ENCODE assay signal across 8 mouse cellular contexts in genomic region chr2:168016951-168017391, GRCm38 (mm10). TPM values are rescaled to one million over a fixed set of nuclear protein-coding genes. Genes with fewer than 3 reads are reported as not detected.
DNase-seq lines count a peak whose midpoint lies in the region; ATAC-seq and TF ChIP-seq lines count a peak whose summit lies in the region.

No protein-coding gene starts in this region.

- H3K9me3 ChIP-seq in liver, embryonic 12.5 days (replicated peaks) = no peaks in the 10 kb centered on the region
- H3K9me3 ChIP-seq in intestine, embryonic 14.5 days (ENCODE audit: control insufficient read depth, low read length) = no peaks in the 10 kb centered on the region
- H3K9me3 ChIP-seq in neural tube, embryonic 11.5 days (ENCODE audit: control insufficient read depth, low read length) = no peaks in the 10 kb centered on the region

- no peak overlapping the region for H3K9ac ChIP-seq in liver, embryonic 12.5 days
- H3K9ac ChIP-seq in intestine, embryonic 14.5 days (ENCODE audit: low read length) = no peak overlapping the region
- no peak overlapping the region for H3K9ac ChIP-seq in neural tube, embryonic 11.5 days (ENCODE audit: low read length)

- no peak for ATAC-seq in liver, embryonic 12.5 days
- peak; percentile 57; the same call in 1 of the 2 replicates for ATAC-seq in erythroblast, adult 5-6 weeks (replicated peaks; ENCODE audit: low FRiP score, poor library complexity, severe bottlenecking)
- no peak for ATAC-seq in intestine, embryonic 14.5 days (replicated peaks; ENCODE audit: low FRiP score, low TSS enrichment, low read depth)
- ATAC-seq in neural tube, embryonic 11.5 days (ENCODE audit: insufficient read depth, low FRiP score, low TSS enrichment) = no peak

- no peak overlapping the region for H3K27ac ChIP-seq in liver, embryonic 12.5 days
- H3K27ac ChIP-seq in bone marrow, adult 2 months (ENCODE audit: control insufficient read depth, insufficient read depth, low read depth, low read length, poor library complexity) = no peak overlapping the region
- H3K27ac ChIP-seq in intestine, embryonic 14.5 days (ENCODE audit: low read depth) = peak overlapping the region; percentile 71; the same call in 1 of the 2 replicates
- no peak overlapping the region for H3K27ac ChIP-seq in neural tube, embryonic 11.5 days (ENCODE audit: low read depth, low read length)
- H3K27ac ChIP-seq in thymus, adult 2 months (ENCODE audit: control insufficient read depth, insufficient read depth, low read length) = no peak overlapping the region

- intact Hi-C loops in left cerebral cortex, postnatal 4 days (cut with DNase I) = no loop called here

- no peak for TF ChIP-seq POLR2A in bone marrow, adult 2 months (IDR thresholded peaks at IDR 0.05; ENCODE audit: borderline replicate concordance, control insufficient read depth, low read depth, low read length)
- TF ChIP-seq POLR2A in thymus, adult 2 months (IDR thresholded peaks at IDR 0.05; ENCODE audit: control insufficient read depth, extremely low read depth, insufficient read depth, low read length, poor library complexity) = no peak

- no peaks in the 10 kb centered on the region for H3K27me3 ChIP-seq in liver, embryonic 12.5 days (replicated peaks)
- no peaks in the 10 kb centered on the region for H3K27me3 ChIP-seq in intestine, embryonic 14.5 days (replicated peaks; ENCODE audit: control insufficient read depth, insufficient read depth, low read length)
- no peaks in the 10 kb centered on the region for H3K27me3 ChIP-seq in neural tube, embryonic 11.5 days (ENCODE audit: control insufficient read depth, insufficient read depth, low read length)
- H3K27me3 ChIP-seq in thymus, adult 2 months (ENCODE audit: control insufficient read depth, insufficient read depth, low read length) = no peaks in the 10 kb centered on the region

- H3K4me3 ChIP-seq in liver, embryonic 12.5 days = no peak overlapping the region
- no peak overlapping the region for H3K4me3 ChIP-seq in bone marrow, adult 2 months (replicated peaks; ENCODE audit: control insufficient read depth, low read depth, low read length)
- H3K4me3 ChIP-seq in intestine, embryonic 14.5 days (ENCODE audit: low read depth, low read length) = no peak overlapping the region
- no peak overlapping the region for H3K4me3 ChIP-seq in neural tube, embryonic 11.5 days (ENCODE audit: low read depth, low read length)
- no peak overlapping the region for H3K4me3 ChIP-seq in thymus, adult 2 months (ENCODE audit: control insufficient read depth, insufficient read depth, low read length)

- peak; percentile 63 for TF ChIP-seq CTCF in bone marrow, adult 2 months (IDR thresholded peaks at IDR 0.05; ENCODE audit: control insufficient read depth, insufficient read depth, low read length)
- peak; percentile 57; the same call in 1 of the 2 replicates for TF ChIP-seq CTCF in thymus, adult 2 months (IDR thresholded peaks at IDR 0.05; ENCODE audit: borderline replicate concordance, control insufficient read depth, extremely low read depth, insufficient read depth, low read length, poor library complexity)

- 40% methylated on average over 5 of the region's 5 CpGs for WGBS in liver, embryonic 12.5 days (ENCODE audit: insufficient replicate concordance)
- WGBS in bone marrow, adult 2 months = 36% methylated on average over 5 of the region's 5 CpGs
- 29% methylated on average over 5 of the region's 5 CpGs for WGBS in intestine, embryonic 14.5 days
- 34% methylated on average over 5 of the region's 5 CpGs for WGBS in neural tube, embryonic 11.5 days
- 39% methylated on average over 5 of the region's 5 CpGs for WGBS in thymus, adult 2 months

- no peak overlapping the region for H3K4me2 ChIP-seq in liver, embryonic 12.5 days
- H3K4me2 ChIP-seq in intestine, embryonic 14.5 days (ENCODE audit: low read length) = no peak overlapping the region
- no peak overlapping the region for H3K4me2 ChIP-seq in neural tube, embryonic 11.5 days (ENCODE audit: low read depth)

- peak; percentile 62 for DNase-seq in liver
- DNase-seq in intestine, embryonic 14.5 days (ENCODE audit: low spot score) = peak; percentile 88
- peak; percentile 78 for DNase-seq in left cerebral cortex, postnatal 4 days
- peak; percentile 63 for DNase-seq in neural tube, embryonic 11.5 days (ENCODE audit: low spot score)
- peak; percentile 69 for DNase-seq in thymus, adult 2 months

- H3K4me1 ChIP-seq in liver, embryonic 12.5 days = peaks cover 11% of the 10 kb centered on the region
- H3K4me1 ChIP-seq in bone marrow, adult 2 months (ENCODE audit: control insufficient read depth, insufficient read depth, low read length) = no peaks in the 10 kb centered on the region
- peaks cover 27% of the 10 kb centered on the region for H3K4me1 ChIP-seq in intestine, embryonic 14.5 days (replicated peaks; ENCODE audit: control insufficient read depth, insufficient read depth, low read length)
- no peaks in the 10 kb centered on the region for H3K4me1 ChIP-seq in neural tube, embryonic 11.5 days (ENCODE audit: control insufficient read depth, insufficient read depth, low read length)
- no peaks in the 10 kb centered on the region for H3K4me1 ChIP-seq in thymus, adult 2 months (replicated peaks; ENCODE audit: control insufficient read depth, insufficient read depth, low read length)

- 0 out of 2 replicates have a peak, but pooled peaks cover 3% of the 10 kb centered on the region for H3K36me3 ChIP-seq in liver, embryonic 12.5 days
- no peaks in the 10 kb centered on the region for H3K36me3 ChIP-seq in intestine, embryonic 14.5 days (ENCODE audit: control insufficient read depth, insufficient read depth, low read length)
- no peaks in the 10 kb centered on the region for H3K36me3 ChIP-seq in neural tube, embryonic 11.5 days (ENCODE audit: control insufficient read depth, insufficient read depth, low read length)
- H3K36me3 ChIP-seq in thymus, adult 2 months (ENCODE audit: control insufficient read depth, insufficient read depth, low read length) = no peaks in the 10 kb centered on the region

RNA-seq across cellular contexts. Expression of gene Ripor3, which starts 6.6 kb away (rescaled TPM):
- polyA plus RNA-seq in liver, embryonic 12.5 days (2016; fragmentation: Nextera tagmentation; extraction: Ambion mirVana) = 2.4 and 2.9 TPM in 2 replicates
- 24.0 and 49.2 TPM in 2 replicates for polyA plus RNA-seq in bone marrow, adult 2 months (2011; ENCODE audit: insufficient read depth, insufficient read length, low replicate concordance, missing spikeins)
- total RNA-seq in erythroblast, adult 5-6 weeks (2015; ENCODE audit: low replicate concordance) = not detected in 2 replicates
- total RNA-seq in erythroblast, adult 5-6 weeks (2017; ENCODE audit: low replicate concordance) = not detected in 2 replicates
- polyA plus RNA-seq in intestine, embryonic 14.5 days (2014; fragmentation: Nextera tagmentation; extraction: Ambion mirVana) = 3.8 and 4.8 TPM in 2 replicates
- total RNA-seq in left cerebral cortex, postnatal 4 days (2021) = under 1 TPM; 0.52 to 0.64 TPM
- 0.12 and 0.43 TPM in 2 replicates for polyA plus RNA-seq in neural tube, embryonic 11.5 days (2014; fragmentation: Nextera tagmentation; extraction: Ambion mirVana)
- 1.4 and 1.5 TPM in 2 replicates for polyA plus RNA-seq in thymus, adult 2 months (2012; rRNA removed)
